Mouse (Mus musculus) brain, embryonic 18.5 days (tissue): ENCODE results near the gene Irf2bp2.

Experiments
- DNase-seq: peaks from one replicate; pipeline ENCODE4 v3.0.0-alpha.2; 2012; ENCODE audit warnings: low read depth, low spot score

The Irf2bp2 gene

GRCm38 (mm10) chr8:126586599-126587577, 6.9 kb downstream of the Irf2bp2 start:
- no peak for DNase-seq

- DNase-seq = no peak
Observed at GRCm38 (mm10) chr8:126586101-126586500, 7.7 kb downstream of the Irf2bp2 start.

- no peak for DNase-seq
Observed at GRCm38 (mm10) chr8:126585561-126586031, 8.2 kb downstream of the Irf2bp2 start.

GRCm38 (mm10) chr8:126584844-126585231, 8.9 kb downstream of the Irf2bp2 start:
- no peak for DNase-seq

GRCm38 (mm10) chr8:126583971-126584843, 9.6 kb downstream of the Irf2bp2 start:
- DNase-seq = no peak

GRCm38 (mm10) chr8:126583534-126583933, 10.3 kb downstream of the Irf2bp2 start:
- DNase-seq = no peak

GRCm38 (mm10) chr8:126583018-126583417, 10.8 kb downstream of the Irf2bp2 start:
- no peak for DNase-seq

GRCm38 (mm10) chr8:126582509-126582908, 11.3 kb downstream of the Irf2bp2 start:
- no peak for DNase-seq

- DNase-seq = no peak
Observed at GRCm38 (mm10) chr8:126581662-126582061, 12.1 kb downstream of the Irf2bp2 start.

GRCm38 (mm10) chr8:126580826-126581225, 13.0 kb downstream of the Irf2bp2 start:
- DNase-seq = no peak

- DNase-seq = no peak
Observed at GRCm38 (mm10) chr8:126580086-126580485, 13.7 kb downstream of the Irf2bp2 start.

GRCm38 (mm10) chr8:126578641-126579040, 15.1 kb downstream of the Irf2bp2 start:
- DNase-seq = no peak

GRCm38 (mm10) chr8:126576919-126577318, 16.9 kb downstream of the Irf2bp2 start:
- DNase-seq = no peak

GRCm38 (mm10) chr8:126576086-126576485, 17.7 kb downstream of the Irf2bp2 start:
- DNase-seq = no peak

GRCm38 (mm10) chr8:126574882-126575637, 18.7 kb downstream of the Irf2bp2 start:
- no peak for DNase-seq

GRCm38 (mm10) chr8:126573878-126574277, 19.9 kb downstream of the Irf2bp2 start:
- DNase-seq = no peak

GRCm38 (mm10) chr8:126573079-126573694, 20.6 kb downstream of the Irf2bp2 start:
- DNase-seq = no peak

GRCm38 (mm10) chr8:126571065-126571660, 22.6 kb downstream of the Irf2bp2 start:
- DNase-seq = no peak

- DNase-seq = no peak
Observed at GRCm38 (mm10) chr8:126570521-126571040, 23.2 kb downstream of the Irf2bp2 start.

GRCm38 (mm10) chr8:126570046-126570445, 23.7 kb downstream of the Irf2bp2 start:
- DNase-seq = no peak
